Mouse (Mus musculus): ENCODE results near the gene Bbs9.
"Not testable (repeated sequence)": the region's sequence is repeated elsewhere in the genome, so short reads cannot be mapped to it uniquely, and the experiment has no call there.

The Bbs9 gene

GRCm38 (mm10) chr9:22806494-22806893 lies 331.0 kb downstream of the Bbs9 start:
- no peak for DNase-seq

GRCm38 (mm10) chr9:22807693-22808092 lies 332.2 kb downstream of the Bbs9 start:
- DNase-seq, result no peak

- no peak for DNase-seq
Observed at GRCm38 (mm10) chr9:22809621-22810126, 334.2 kb downstream of the Bbs9 start.

GRCm38 (mm10) chr9:22810454-22810853 lies 334.9 kb downstream of the Bbs9 start:
- DNase-seq, result no peak

- DNase-seq, result no peak
Observed at GRCm38 (mm10) chr9:22811931-22812330, 336.4 kb downstream of the Bbs9 start.

- no peak for DNase-seq
Observed at GRCm38 (mm10) chr9:22814407-22815092, 339.0 kb downstream of the Bbs9 start.

- DNase-seq, result no peak
Observed at GRCm38 (mm10) chr9:22815093-22815458, 339.6 kb downstream of the Bbs9 start.

- no peak for DNase-seq
Observed at GRCm38 (mm10) chr9:22819539-22819938, 344.0 kb downstream of the Bbs9 start.

- DNase-seq, result no peak
Observed at GRCm38 (mm10) chr9:22820646-22821185, 345.2 kb downstream of the Bbs9 start.

GRCm38 (mm10) chr9:22822770-22823169 lies 347.3 kb downstream of the Bbs9 start:
- DNase-seq, result peak in 1 of 2 experiments; percentile 25

GRCm38 (mm10) chr9:22823856-22824255 lies 348.3 kb downstream of the Bbs9 start:
- no peak for DNase-seq

GRCm38 (mm10) chr9:22824910-22825309 lies 349.4 kb downstream of the Bbs9 start:
- DNase-seq, result no peak

GRCm38 (mm10) chr9:22826571-22826990 lies 351.1 kb downstream of the Bbs9 start:
- no peak for DNase-seq

- DNase-seq, result no peak
Observed at GRCm38 (mm10) chr9:22827176-22827770, 351.8 kb downstream of the Bbs9 start.

GRCm38 (mm10) chr9:22829212-22829960 lies 353.9 kb downstream of the Bbs9 start:
- no peak for DNase-seq

GRCm38 (mm10) chr9:22834994-22835512 lies 359.5 kb downstream of the Bbs9 start:
- no peak for DNase-seq

- no peak for DNase-seq
Observed at GRCm38 (mm10) chr9:22837000-22837399, 361.5 kb downstream of the Bbs9 start.

GRCm38 (mm10) chr9:22837702-22838210 lies 362.2 kb downstream of the Bbs9 start:
- DNase-seq, result no peak

- DNase-seq, result no peak
Observed at GRCm38 (mm10) chr9:22846048-22846447, 370.5 kb downstream of the Bbs9 start.

GRCm38 (mm10) chr9:22846783-22847182 lies 371.3 kb downstream of the Bbs9 start:
- DNase-seq, result no peak

- no peak for DNase-seq
Observed at GRCm38 (mm10) chr9:22848800-22849199, 373.3 kb downstream of the Bbs9 start.

- DNase-seq, result no peak
Observed at GRCm38 (mm10) chr9:22849212-22849611, 373.7 kb downstream of the Bbs9 start.

- not testable (repeated sequence) for DNase-seq
Observed at GRCm38 (mm10) chr9:22869147-22869546, 393.6 kb downstream of the Bbs9 start.
